Mouse (Mus musculus): ENCODE measurements at regions not wholly inside any gene's neighbourhood (a gene's known extent, or its start where the extent isn't known, plus 50 kb on each side); places are given as distances from the start of the nearest gene placed in this dataset.
"Not testable (repeated sequence)": the region's sequence is repeated elsewhere in the genome, so short reads cannot be mapped to it uniquely, and the experiment has no call there.

- no peak for DNase-seq (ENCODE audit: low spot score)
Measured at GRCm38 (mm10) chr16:76519911-76520642, 146.4 kb upstream of the Nrip1 start.

GRCm38 (mm10) chr16:76510861-76511260, 137.2 kb upstream of the Nrip1 start:
- no peak for DNase-seq (ENCODE audit: low spot score)

- DNase-seq (ENCODE audit: low spot score): no peak
Measured at GRCm38 (mm10) chr16:76509109-76509650, 135.6 kb upstream of the Nrip1 start.

- DNase-seq (ENCODE audit: low spot score): no peak
Measured at GRCm38 (mm10) chr16:76507191-76507746, 133.6 kb upstream of the Nrip1 start.

GRCm38 (mm10) chr16:76506240-76506639, 132.6 kb upstream of the Nrip1 start:
- no peak for DNase-seq (ENCODE audit: low spot score)

- DNase-seq (ENCODE audit: low spot score): no peak
Measured at GRCm38 (mm10) chr16:76499686-76500400, 126.2 kb upstream of the Nrip1 start.

GRCm38 (mm10) chr16:76498233-76498632, 124.6 kb upstream of the Nrip1 start:
- no peak for DNase-seq (ENCODE audit: low spot score)

GRCm38 (mm10) chr16:76497041-76497808, 123.6 kb upstream of the Nrip1 start:
- no peak for DNase-seq (ENCODE audit: low spot score)

GRCm38 (mm10) chr16:76483419-76483818, 109.8 kb upstream of the Nrip1 start:
- DNase-seq (ENCODE audit: low spot score): no peak

GRCm38 (mm10) chr16:76481966-76482365, 108.3 kb upstream of the Nrip1 start:
- no peak for DNase-seq (ENCODE audit: low spot score)

- no peak for DNase-seq (ENCODE audit: low spot score)
Measured at GRCm38 (mm10) chr16:76477474-76477873, 103.8 kb upstream of the Nrip1 start.

GRCm38 (mm10) chr16:76474481-76474880, 100.9 kb upstream of the Nrip1 start:
- no peak for DNase-seq (ENCODE audit: low spot score)

GRCm38 (mm10) chr16:76472386-76472785, 98.8 kb upstream of the Nrip1 start:
- no peak for DNase-seq (ENCODE audit: low spot score)

- no peak for DNase-seq (ENCODE audit: low spot score)
Measured at GRCm38 (mm10) chr16:76471081-76471480, 97.5 kb upstream of the Nrip1 start.

GRCm38 (mm10) chr16:76459521-76459920, 85.9 kb upstream of the Nrip1 start:
- DNase-seq (ENCODE audit: low spot score): no peak

GRCm38 (mm10) chr16:76456300-76456599, 82.6 kb upstream of the Nrip1 start:
- not testable (repeated sequence) for DNase-seq (ENCODE audit: low spot score)

GRCm38 (mm10) chr16:76455499-76456299, 82.1 kb upstream of the Nrip1 start:
- DNase-seq (ENCODE audit: low spot score): no peak

- DNase-seq (ENCODE audit: low spot score): no peak
Measured at GRCm38 (mm10) chr16:76454741-76455465, 81.3 kb upstream of the Nrip1 start.

GRCm38 (mm10) chr16:76453457-76454200, 80.0 kb upstream of the Nrip1 start:
- no peak for DNase-seq (ENCODE audit: low spot score)

- DNase-seq (ENCODE audit: low spot score): no peak
Measured at GRCm38 (mm10) chr16:76448773-76449172, 75.1 kb upstream of the Nrip1 start.
